Mouse (Mus musculus) 416B (cell line): ENCODE results near the gene Gm28051.

ENCODE experiments used
- DNase-seq: peaks from one replicate; pipeline ENCODE4 v3.0.0; 2011; ENCODE audit warnings: low read depth

Gm28051 gene

DNA sequence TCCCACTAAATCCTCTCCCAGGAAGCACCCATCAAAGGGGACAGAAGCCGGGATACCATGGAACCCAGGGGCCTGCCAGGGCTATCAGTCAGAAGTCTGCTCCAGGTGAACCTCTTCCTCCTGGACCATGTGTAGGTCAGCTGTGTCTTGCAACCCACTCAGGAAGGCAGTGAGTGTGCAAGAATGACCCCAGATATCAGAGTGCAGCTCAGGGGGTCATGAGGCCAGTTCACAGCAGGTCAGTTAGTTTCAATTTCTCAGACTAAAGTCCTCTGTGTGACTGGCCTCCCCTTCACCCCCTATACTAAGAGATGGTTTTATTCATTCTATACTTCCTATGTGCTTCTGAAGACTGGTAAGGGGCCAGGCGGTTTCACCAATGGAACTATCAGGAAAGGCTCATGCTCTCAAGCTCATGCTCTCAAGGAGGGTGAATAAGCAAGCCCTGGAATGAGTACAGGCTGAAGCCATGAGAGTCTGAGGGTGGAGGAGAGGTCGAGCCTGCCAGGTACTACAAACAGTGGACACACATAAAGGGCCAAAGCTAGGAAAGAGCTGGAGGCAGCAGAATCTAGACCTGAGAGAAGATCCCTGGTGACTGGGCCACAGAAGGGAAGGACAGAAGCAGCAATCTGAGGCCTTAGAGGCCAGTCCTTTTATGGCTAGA is 72.7 kb downstream of the Gm28051 start:
- no peak for DNase-seq

DNA sequence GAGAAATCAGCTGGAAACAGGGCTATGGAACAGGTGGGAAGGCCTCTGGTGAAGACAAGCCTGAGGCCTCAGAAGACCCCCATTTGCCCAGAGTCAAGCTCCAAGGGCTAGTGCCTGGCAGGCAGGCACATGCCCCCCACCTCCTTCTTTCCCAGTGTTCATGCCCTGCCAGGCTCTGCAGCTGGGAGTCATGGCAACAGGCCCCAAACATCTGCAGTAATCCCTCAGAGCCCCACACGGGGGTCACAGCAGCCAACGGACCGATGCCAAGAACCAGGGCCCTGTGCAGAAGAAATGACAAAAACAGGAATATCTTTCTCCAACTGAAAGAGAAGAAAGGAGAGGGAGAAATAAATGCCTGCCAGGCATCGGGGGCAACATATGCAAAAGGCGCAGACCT is 73.6 kb downstream of the Gm28051 start:
- DNase-seq = no peak

DNA sequence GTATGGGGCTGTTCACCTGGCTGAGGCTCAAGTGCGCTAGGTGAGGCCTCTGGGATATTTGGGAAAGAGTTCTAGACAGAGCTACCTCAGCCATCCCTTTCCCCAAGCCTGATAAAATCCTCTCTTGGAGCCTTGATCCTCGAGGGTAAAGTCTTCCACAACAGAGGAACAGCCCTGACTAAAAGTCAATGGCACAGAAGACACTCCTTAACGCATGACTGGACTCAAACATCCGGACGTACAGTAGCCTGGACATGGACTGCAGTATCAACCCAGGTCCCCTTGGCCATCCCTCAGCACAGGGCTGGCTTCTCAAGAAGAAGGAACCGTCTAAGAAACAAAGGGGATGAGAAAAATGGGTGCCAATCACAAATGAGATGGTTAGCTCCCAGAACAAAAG is 74.1 kb downstream of the Gm28051 start:
- DNase-seq = no peak

DNA sequence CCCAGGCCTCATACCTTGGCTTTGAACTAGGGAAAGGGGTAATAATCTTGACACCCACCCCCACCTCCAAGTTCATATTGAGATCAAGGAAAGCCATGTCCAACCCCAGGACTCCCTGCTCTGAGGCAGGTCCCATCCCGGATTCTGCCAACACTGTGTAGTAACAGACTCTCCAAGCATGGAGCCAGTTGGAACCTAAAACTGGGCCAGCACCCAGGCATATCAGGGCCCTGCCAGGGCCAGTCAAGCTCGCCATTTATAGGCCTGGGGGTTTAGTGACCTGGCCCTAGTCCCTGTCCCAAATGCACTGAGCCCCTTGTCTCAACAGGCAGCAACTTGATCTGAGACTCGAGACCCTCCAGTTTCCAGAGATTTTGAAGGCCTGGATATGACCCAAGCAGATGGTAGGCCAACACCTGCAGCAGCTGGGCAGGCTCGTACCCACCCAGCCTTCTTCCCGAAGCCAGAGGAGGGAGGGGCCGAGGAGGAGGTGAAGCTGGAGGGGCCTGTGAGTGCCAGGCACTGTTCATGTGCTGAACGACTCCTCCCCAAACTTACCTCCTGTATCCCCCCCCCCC is 74.8 kb downstream of the Gm28051 start:
- no peak for DNase-seq

DNA sequence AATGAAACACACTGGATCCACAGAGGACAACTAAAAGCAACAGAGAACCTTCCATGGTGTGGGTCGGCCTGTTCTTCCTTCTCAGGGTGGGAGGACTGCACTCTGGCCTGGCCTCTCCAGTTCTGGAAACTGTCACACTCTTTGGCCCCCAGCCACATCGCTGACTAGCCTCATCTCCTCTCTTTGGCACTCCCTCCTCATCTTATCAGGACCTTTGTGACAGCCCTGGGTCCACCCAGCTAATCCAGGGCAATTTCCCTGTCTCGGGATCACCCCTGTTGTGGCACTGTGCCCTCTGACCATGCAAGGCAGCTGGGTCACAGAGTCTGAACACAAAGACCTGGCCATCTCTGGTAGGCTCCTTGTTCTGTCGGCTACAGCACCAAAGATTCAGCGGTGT is 75.5 kb downstream of the Gm28051 start:
- no peak for DNase-seq

DNA sequence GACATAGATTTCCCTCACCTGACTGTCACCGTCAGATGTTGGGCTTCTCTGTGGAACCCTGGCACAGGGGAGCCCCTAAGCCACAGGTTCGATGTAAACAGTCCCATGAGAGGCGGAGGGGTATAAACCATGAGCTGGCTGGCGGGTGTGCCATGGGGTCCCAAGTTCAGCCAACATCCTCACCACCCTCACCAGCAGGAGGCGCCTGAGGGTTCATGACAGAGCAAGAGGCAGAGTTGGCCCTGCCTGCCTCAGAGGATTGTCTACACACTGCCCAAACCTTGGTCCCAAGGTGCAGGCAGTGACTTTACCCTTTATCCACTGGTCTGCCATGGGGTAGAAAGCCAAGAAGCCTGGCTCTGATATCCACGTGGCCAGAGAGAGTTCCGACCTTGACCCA is 76.0 kb downstream of the Gm28051 start:
- no peak for DNase-seq

DNA sequence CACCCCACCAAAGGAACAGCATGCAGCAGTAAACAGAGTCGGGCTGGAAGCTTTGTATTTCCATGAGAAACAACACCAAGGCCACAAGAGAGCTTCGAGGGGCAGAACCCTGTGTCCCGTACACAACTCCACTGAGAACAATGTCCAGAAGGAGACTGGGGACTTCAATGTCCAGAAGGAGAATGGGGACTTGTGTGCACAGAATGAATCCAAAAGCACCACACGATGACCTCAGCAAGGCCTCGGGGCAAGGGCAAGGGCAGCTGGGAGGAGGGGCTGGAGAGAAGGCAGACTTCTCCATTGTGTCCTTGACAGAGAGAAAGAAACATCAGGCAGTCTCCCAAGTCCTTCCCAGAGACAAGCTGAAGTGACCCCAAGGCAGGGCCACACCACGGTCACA is 78.7 kb downstream of the Gm28051 start:
- DNase-seq = no peak

DNA sequence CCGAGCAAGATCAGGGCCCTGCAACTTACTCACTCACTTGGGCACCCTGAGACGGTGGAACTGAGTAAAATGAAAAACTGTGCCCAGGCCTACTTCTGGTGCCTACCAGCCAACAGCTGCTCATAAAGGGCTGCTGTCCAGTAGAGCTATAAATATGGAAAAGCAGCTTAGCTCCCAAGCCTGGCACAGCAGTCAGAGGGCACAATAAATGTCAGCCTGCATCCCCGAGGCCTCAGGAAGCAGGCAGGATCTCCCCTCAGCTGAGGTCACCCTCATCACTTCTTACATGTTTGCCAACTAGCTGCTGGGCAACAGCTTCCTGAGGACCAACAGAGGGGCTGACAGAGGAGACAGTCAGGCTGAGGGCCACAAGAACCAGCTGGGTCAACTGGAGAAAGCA is 80.5 kb downstream of the Gm28051 start:
- no peak for DNase-seq

DNA sequence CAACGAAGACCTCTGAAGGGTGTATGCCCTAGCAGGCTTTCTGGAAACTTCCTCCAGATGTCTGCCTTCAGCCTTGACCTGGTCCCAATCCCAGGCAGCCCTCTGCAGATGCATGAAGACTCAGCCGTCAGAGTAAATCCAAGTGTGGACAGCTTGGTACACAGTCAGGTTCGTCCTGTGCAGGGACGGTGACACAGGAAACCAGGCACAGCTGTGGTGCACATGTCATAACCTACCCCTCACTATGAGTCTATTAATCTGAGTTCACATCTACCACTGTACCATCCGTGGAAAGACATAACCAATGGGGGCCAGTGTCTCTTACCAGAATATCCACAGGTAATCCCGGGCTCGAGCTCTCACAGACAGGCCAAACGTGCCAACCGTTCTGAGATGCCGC is 83.0 kb downstream of the Gm28051 start:
- DNase-seq = no peak

DNA sequence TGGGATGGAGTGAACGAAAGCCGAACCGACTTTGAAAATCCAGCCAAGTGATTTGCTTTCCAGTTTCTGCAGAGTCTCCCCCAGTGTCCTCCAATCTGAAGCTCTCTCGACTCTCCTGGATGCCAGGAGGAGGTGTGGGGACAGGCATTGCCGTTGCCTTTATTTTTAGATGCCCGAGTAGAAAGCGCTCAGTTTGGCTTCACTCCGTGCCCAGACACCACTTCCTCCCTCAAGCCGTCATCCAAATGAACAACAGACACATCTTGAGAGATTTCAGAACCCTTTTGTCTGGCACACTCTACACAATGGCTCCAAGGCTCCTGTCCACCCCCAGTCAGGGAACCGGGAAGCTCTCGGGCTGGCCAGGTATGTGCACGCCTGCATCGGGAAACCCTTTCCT is 83.4 kb downstream of the Gm28051 start:
- no peak for DNase-seq

DNA sequence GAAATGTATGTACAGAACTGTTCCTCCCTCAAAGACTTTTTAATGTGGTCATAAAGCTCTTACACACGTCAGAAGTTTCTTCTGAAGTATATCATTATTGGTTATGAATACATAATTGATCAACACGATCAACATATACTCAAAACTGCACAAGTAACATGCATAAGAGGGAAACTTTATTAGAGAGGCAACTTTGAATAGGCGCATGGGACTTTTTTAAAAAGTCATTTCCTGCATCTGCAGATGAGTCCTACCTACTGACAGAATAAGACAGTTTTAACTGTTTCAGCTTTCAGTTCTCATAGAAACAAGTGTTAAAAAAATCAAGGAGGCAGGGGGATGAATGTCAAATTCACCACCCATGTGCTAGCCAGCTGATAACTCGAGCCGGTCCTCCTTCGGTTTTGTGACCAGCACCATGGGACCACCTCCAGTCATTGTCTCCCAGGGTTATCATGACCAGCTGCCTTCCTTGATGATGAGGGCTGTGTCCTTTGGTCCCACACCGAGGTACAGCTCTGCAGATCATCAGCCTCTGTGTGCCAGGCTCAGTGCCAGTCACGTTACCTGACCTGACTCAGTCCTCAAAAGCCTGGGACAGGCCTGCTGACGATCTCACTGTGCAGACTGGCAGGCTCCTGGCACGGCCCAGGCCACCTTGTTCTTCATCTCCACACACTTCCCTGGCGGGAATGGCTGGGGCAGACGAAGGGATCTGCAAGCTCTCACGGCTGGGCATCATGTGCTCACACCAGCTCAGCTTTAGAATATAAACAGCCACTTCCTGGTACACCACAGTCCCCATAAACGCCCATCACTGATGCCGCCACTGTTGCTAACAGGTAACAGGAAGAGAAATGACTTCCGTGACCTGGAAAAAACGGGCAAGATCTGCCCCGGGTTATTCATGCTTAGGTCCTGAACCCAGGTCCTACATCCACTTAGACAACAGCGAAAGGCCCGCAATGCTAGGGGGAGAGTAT is 84.4 kb downstream of the Gm28051 start:
- DNase-seq = no peak

DNA sequence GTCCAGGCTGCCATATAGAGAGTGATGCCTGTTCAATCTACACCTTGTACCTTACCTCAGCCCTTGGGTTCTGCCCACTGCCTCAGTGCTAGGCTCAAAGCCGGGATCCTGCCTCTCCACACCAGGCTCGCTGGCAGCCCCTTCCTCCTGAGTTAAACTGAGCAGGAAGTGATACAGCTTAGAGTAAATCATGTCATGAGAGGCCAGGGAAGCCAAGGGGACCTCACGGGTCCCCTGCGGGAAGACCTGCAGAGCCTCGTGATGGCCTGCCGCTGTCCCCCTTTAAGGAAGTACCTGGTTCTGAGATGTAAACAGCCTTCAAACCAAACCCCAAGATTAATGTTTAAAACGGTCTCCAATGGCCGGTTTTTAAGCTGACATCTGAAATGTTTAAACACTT is 85.4 kb downstream of the Gm28051 start:
- DNase-seq = no peak

DNA sequence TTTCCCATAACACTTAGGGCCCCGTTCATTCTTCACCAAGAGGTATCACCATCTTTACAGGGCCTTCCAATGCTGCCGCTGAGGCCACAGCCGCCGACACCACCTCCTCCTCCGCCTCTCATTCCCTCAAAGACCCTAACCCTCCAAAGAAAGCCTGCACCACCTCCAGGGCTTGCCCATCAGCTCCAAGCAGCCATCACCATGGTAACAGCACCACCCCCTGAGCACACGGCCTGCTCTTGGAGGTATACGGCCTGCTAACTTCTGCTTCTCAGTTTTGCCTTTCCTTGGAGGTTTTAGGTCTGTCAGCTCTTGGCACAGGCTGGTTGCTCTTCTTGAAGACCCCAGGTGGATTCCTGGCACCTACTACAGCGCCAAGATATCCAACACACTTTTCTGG is 86.7 kb downstream of the Gm28051 start:
- no peak for DNase-seq
